Mouse (Mus musculus): Measurements from ENCODE around the gene Ptprb.

Gene Ptprb

GRCm38 (mm10) chr10:116275280-116275679 lies at the start of gene Ptprb:
Ptprb (plus strand) TSS chr10:116275523.
- DNase-seq: no peak

- DNase-seq: no peak
Measured at GRCm38 (mm10) chr10:116235299-116235698, 40.0 kb upstream of the Ptprb start.

- peak; percentile 45 for DNase-seq
Measured at GRCm38 (mm10) chr10:116242200-116242599, 33.1 kb upstream of the Ptprb start.

GRCm38 (mm10) chr10:116243373-116243772 lies 31.9 kb upstream of the Ptprb start:
- DNase-seq: no peak

GRCm38 (mm10) chr10:116245632-116246031 lies 29.7 kb upstream of the Ptprb start:
- DNase-seq: peak; percentile 14

- no peak for DNase-seq
Measured at GRCm38 (mm10) chr10:116252668-116253067, 22.7 kb upstream of the Ptprb start.

GRCm38 (mm10) chr10:116253972-116254371 lies 21.4 kb upstream of the Ptprb start:
- no peak for DNase-seq

GRCm38 (mm10) chr10:116259298-116259697 lies 16.0 kb upstream of the Ptprb start:
- no peak for DNase-seq

- DNase-seq: peak; percentile 48
Measured at GRCm38 (mm10) chr10:116260658-116261433, 14.5 kb upstream of the Ptprb start.

- DNase-seq: no peak
Measured at GRCm38 (mm10) chr10:116261559-116261958, 13.8 kb upstream of the Ptprb start.

- no peak for DNase-seq
Measured at GRCm38 (mm10) chr10:116264521-116264920, 10.8 kb upstream of the Ptprb start.

GRCm38 (mm10) chr10:116266561-116267433 lies 8.5 kb upstream of the Ptprb start:
- peak; percentile 75 for DNase-seq

GRCm38 (mm10) chr10:116267434-116267822 lies 7.9 kb upstream of the Ptprb start:
- DNase-seq: no peak

- no peak for DNase-seq
Measured at GRCm38 (mm10) chr10:116268343-116268742, 7.0 kb upstream of the Ptprb start.

GRCm38 (mm10) chr10:116270646-116271469 lies 4.5 kb upstream of the Ptprb start:
- peak; percentile 48 for DNase-seq

- DNase-seq: no peak
Measured at GRCm38 (mm10) chr10:116271470-116271915, 3.8 kb upstream of the Ptprb start.

- no peak for DNase-seq
Measured at GRCm38 (mm10) chr10:116272156-116272555, 3.2 kb upstream of the Ptprb start.

- DNase-seq: no peak
Measured at GRCm38 (mm10) chr10:116286697-116287344, 11.5 kb downstream of the Ptprb start.

GRCm38 (mm10) chr10:116288130-116288529 lies 12.8 kb downstream of the Ptprb start:
- DNase-seq: peak; percentile 78

- no peak for DNase-seq
Measured at GRCm38 (mm10) chr10:116290483-116290882, 15.2 kb downstream of the Ptprb start.

- DNase-seq: no peak
Measured at GRCm38 (mm10) chr10:116291153-116291755, 15.9 kb downstream of the Ptprb start.

- DNase-seq: no peak
Measured at GRCm38 (mm10) chr10:116296439-116296838, 21.1 kb downstream of the Ptprb start.
